Mouse (Mus musculus): Measurements from ENCODE around the gene Sectm1a. TPM values are rescaled to one million over a fixed set of nuclear protein-coding genes. Genes with fewer than 3 reads are reported as not detected.
"Not testable (repeated sequence)": the region's sequence is repeated elsewhere in the genome, so short reads cannot be mapped to it uniquely, and the experiment has no call there.

Gene Sectm1a
- polyA plus RNA-seq, 3 experiments from 2014 or later: not detected

- no peak for ATAC-seq
Observed at GRCm38 (mm10) chr11:121047826-121048399, 33.1 kb downstream of the Sectm1a start.

DNA sequence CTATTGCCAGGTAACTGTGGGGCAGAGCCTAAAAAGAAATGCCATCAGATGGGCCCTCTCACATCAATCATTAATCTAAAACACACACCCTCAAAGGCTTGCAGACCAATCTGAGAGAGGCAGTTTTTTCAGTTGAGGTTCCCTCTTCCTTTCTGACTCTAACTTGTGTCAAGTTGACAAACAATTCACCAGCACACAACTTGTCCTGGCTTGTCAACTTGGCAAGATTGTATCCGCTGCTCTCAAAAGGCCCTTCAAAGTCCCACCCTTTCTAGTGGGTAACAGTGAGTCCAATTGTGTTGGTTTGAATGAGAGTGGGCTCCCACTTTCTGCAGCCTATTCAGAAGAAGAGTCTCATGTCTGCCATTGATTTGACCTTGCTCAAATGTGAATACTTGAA is 35.7 kb downstream of the Sectm1a start:
- ATAC-seq: no peak

DNA sequence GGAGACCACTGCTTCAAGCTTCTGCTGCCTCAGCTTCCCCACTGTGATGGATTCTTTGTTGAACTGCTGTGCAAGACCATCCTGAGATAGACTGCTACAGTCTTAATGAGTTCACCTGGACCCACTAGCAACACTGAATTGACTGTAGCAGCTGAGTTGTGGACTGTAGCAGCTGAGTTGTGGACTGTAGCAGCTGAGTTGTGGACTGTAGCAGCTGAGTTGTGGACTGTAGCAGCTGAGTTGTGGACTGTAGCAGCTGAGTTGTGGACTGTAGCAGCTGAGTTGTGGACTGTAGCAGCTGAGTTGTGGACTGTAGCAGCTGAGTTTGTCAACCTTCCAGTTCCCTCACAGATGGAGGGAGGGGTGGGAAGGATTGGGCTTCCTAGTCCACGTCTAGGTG is 38.0 kb downstream of the Sectm1a start:
- not testable (repeated sequence) for ATAC-seq

- ATAC-seq: no peak
Observed at GRCm38 (mm10) chr11:121042480-121042879, 38.5 kb downstream of the Sectm1a start.

DNA sequence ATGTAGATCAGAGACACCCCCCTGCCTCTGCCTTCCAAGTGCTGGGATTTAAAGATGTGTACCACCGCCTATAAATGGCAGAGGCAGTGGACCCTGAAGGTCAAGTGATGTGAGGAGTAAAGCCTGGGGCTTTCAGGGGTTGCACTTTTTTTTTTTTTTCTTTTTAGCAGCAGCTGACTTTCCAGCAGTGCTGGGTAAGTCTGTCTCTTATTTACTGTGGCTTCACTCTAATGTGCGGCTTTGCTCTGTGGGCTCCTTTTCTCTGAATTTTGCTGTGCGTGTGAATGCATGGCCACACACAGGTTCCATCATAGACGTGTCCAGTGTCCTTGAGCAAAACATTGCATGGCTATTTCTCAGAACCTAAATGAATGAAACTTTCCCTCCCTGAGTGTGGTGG is 39.4 kb downstream of the Sectm1a start:
- no peak for ATAC-seq

DNA sequence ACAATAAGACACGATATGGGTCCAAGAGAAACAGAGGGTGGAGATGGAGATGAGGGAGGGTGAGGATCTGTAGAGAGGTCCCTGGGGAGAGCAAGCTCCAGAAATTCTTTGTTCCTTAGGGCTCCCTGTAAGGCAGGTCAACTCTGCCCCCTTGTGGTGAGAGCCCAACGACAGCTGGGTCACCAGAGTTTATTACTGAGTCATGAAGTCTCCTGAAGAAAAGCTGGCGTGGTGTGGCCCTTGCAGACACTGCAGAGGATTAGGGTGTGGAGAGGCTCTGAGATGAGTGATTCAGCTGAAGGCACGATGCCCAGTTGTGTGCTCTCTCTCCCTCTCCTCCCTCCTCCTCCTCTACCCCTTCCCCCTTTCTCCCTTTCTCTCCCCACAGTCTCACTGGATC is 39.8 kb downstream of the Sectm1a start:
- no peak for ATAC-seq

DNA sequence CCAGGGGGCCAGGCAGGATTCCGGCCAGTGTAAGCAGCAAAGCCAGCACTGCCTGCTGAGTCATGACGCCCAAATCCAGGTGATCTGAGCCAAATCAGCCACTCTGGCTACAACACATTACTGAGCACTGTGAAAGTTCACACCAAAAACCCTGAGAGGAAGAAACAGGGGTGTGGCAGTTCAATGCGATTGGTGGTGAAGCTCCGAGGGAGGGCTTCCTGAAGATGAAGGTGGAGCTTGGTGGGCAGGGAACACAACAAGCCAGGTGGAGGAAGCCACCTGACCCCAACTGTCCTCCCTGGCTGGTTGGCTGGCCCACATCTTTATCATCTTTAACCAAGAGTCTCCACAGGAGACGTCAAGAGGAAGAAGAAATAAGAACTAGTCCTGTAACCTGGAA is 41.7 kb downstream of the Sectm1a start, which contains the start of gene Cd7:
TSS of gene Cd7 (minus strand) at position 117 of the 400 bp plus-strand sequence.
- ATAC-seq: peak; percentile 74

DNA sequence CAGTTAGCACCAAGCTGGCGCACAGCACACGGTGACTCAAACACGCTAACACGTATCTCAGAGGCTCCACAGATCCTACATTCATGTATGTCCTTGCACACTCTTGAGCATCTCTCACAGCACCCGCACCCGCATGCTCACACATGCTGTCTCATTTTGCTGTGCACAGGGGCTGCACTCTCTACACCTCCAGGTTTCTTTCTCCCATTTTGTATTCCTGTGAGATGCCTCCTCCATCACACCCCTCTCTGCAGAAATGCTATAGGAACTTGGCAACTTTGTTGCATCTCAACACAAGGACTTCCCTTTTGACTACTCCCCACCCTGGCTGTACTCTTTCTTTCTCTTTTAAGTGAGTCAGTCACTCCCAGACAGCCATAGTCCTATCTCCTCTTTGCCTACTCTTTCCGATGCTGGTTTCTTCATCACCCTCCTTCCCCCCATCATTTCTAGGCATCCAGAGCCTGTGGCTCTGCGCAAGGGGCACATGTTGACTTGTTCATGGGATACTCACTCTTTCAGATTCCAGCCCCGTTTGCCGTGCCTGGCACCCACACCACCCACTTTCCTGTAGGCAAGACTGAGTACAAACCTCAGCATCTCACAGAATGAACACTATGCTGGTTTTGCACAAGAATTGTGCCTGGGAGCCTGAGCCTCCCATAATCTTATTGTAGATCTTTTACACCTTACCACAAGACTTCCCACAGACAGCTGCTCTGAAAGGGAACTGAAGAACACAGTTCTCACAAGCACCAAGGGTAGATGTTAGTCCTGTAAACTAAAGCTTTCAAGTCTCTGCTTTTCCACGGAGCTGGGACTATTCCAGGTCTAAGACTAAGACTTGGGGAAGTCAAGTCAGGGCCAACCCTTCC is 42.4 kb downstream of the Sectm1a start:
- peak; percentile 67 for ATAC-seq

DNA sequence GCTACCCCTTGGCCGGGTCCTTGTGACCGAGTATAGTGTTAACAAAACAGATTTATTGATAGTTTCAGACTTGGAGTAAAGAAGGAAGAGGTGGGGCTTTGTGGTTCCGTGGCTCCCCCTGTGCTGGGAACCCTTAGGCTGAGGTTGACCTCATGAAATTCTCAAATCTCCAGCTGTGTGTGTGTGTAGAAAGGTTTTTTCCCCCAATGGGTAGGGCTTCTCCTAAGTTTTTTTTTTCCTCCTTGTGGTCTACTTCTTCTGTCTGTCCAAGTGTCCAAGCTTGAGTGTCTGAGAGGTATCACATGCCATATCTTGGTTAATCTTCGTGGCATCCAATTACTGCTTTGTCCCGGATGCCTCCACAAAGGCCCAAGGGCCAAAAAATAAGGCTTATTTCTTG is 47.9 kb downstream of the Sectm1a start:
- no peak for ATAC-seq

GRCm38 (mm10) chr11:121027259-121027658 is 53.8 kb downstream of the Sectm1a start:
- no peak for ATAC-seq

DNA sequence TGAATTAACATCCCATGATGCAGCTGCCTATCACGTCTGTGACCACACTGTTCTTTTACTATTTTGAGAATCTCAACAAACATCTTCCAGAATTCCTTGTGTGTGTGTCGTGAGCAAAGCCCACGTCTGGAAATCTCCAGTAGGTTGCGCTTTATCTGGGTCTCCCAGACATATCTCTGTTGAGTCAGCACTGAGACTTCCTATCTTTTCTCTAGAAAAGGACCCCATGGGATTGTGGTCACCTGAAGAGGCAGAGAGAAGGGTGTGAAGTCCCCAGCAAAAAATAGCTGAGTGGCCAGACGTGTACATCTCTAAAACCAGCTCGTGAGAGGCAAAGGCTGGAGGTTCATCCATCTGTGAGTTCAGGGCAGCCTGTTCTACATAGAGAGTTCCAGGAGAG is 56.9 kb downstream of the Sectm1a start:
- ATAC-seq: no peak

GRCm38 (mm10) chr11:121019501-121019900 is 61.5 kb downstream of the Sectm1a start:
- no peak for ATAC-seq

- no peak for ATAC-seq
Observed at GRCm38 (mm10) chr11:121017703-121018102, 63.3 kb downstream of the Sectm1a start.

Other genes with a start within 250 kb of the Sectm1a start
- gene Ccdc57, start 148.3 kb downstream of the Sectm1a start, polyA plus RNA-seq (2017; shearing (Covaris generic)): under 1 TPM; 0.35 to 0.45 (median 0.42) TPM
- 1 to 10 TPM; 2.9 to 4.0 (median 3.4) TPM for gene Slc16a3, start 132.7 kb downstream of the Sectm1a start, polyA plus RNA-seq (2017; shearing (Covaris generic))
- 10 to 100 TPM; 56.0 to 64.3 (median 61.4) TPM for gene Csnk1d, start 89.9 kb downstream of the Sectm1a start, polyA plus RNA-seq (2017; shearing (Covaris generic))
- 100 to 1,000 TPM in 1 of 3 experiments, 10 to 100 TPM in 2; 51.7 to 149 (median 51.9) TPM for gene Cd7, start 41.8 kb downstream of the Sectm1a start, polyA plus RNA-seq (2017; shearing (Covaris generic))
- gene Sectm1b, start 17.7 kb downstream of the Sectm1a start, polyA plus RNA-seq (2017; shearing (Covaris generic)): not detected
- not detected for gene Tex19.2, start 37.5 kb upstream of the Sectm1a start, polyA plus RNA-seq (2017; shearing (Covaris generic))
- gene Tex19.1, start 64.9 kb upstream of the Sectm1a start, polyA plus RNA-seq (2017; shearing (Covaris generic)): not detected
- not detected for gene Uts2r, start 79.1 kb upstream of the Sectm1a start, polyA plus RNA-seq (2017; shearing (Covaris generic))
- 1 to 10 TPM in 2 of 3 experiments, under 1 TPM in 1; 0.86 to 2.7 (median 1.5) TPM for gene Hexdc, start 123.2 kb upstream of the Sectm1a start, polyA plus RNA-seq (2017; shearing (Covaris generic))
- 1 to 10 TPM; 3.2 to 7.3 (median 5.3) TPM for gene Ogfod3, start 123.5 kb upstream of the Sectm1a start, polyA plus RNA-seq (2017; shearing (Covaris generic))
- gene Cybc1, start 148.1 kb upstream of the Sectm1a start, polyA plus RNA-seq (2017; shearing (Covaris generic)): 10 to 100 TPM; 78.0 to 95.8 (median 86.5) TPM
- gene Narf, start 156.0 kb upstream of the Sectm1a start, polyA plus RNA-seq (2017; shearing (Covaris generic)): 10 to 100 TPM; 19.6 to 28.6 (median 23.6) TPM
- gene Foxk2, start 178.8 kb upstream of the Sectm1a start, polyA plus RNA-seq (2017; shearing (Covaris generic)): 1 to 10 TPM; 6.3 to 8.5 (median 6.6) TPM